ENCODE assay signal across 33 mouse cellular contexts in the genomic region with DNA sequence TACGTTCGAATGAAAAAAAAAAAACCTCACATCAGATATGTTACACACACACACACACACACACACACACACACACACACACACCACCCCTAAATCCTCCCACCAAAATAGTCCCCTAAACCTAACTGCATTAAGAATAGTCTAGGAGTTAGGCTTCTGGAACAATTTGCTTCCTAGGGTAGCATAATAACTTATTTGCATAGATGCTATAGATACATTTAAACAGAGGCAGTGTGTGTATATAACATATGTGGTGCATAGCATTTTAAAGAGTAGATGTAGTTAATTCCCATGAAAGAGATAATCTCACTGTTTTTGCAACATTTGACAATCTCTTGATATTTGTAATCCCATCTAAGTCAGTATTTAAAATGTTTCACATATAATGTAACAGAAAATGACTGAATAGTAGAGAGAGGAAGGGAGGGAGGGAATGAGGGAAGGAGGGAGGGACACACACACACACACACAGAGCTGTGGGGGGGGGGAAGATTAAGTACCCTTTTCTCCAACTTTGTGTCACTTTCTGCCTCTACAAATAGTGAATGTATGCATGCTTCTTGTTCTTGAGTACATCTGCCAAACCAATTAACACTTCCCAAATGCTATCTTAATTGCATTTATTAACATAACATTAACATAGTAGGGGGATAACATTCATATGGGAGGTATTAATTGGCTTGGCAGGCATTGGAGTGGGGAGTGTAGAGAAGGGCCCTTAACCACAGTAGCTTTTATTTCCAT.
A peak's percentile ranks its signal among the peaks of the same experiment; 100 is the strongest.
DNase-seq lines count a peak whose midpoint lies in the region; ATAC-seq and TF ChIP-seq lines count a peak whose summit lies in the region.
"Had no signal": no experiment of that assay in that cellular context is flagged by ENCODE, and none has a peak within 500 bp of the region (broad histone marks: within the 10 kb centered on the region; RNA-seq: fewer than 3 reads in every experiment).

No protein-coding gene starts in this region.

- H3K27me3 ChIP-seq in forebrain, embryonic 11.5 days (ENCODE audit: control insufficient read depth, insufficient read depth, low read length) = no peaks in the 10 kb centered on the region
- H3K27me3 ChIP-seq in forebrain, embryonic 10.5 days (ENCODE audit: poor library complexity, severe bottlenecking) = no peaks in the 10 kb centered on the region
- H3K27me3 ChIP-seq in midbrain, embryonic 13.5 days = no peaks in the 10 kb centered on the region
- no peaks in the 10 kb centered on the region for H3K27me3 ChIP-seq in midbrain, embryonic 15.5 days (replicated peaks)
- 0 out of 2 replicates have a peak, but pooled peaks cover 6% of the 10 kb centered on the region for H3K27me3 ChIP-seq in forebrain, embryonic 12.5 days
- H3K27me3 ChIP-seq in forebrain, postnatal 0 days (ENCODE audit: insufficient read depth, low read length) = no peaks in the 10 kb centered on the region
- H3K27me3 ChIP-seq in limb, embryonic 10.5 days (ENCODE audit: low read depth, poor library complexity, severe bottlenecking) = no peaks in the 10 kb centered on the region
- H3K27me3 ChIP-seq: CH12.LX; heart, embryonic 12.5 days; kidney, embryonic 15.5 days; limb, embryonic 15.5 days; liver, embryonic 13.5 days; neural tube, embryonic 12.5 days had no signal

- no peak overlapping the region for H3K27ac ChIP-seq in forebrain, embryonic 11.5 days (ENCODE audit: low read depth, low read length)
- no peak overlapping the region for H3K27ac ChIP-seq in forebrain, embryonic 10.5 days
- no peak overlapping the region for H3K27ac ChIP-seq in midbrain, embryonic 13.5 days
- H3K27ac ChIP-seq in midbrain, embryonic 15.5 days = no peak overlapping the region
- no peak overlapping the region for H3K27ac ChIP-seq in forebrain, embryonic 12.5 days
- H3K27ac ChIP-seq in forebrain, postnatal 0 days (ENCODE audit: low read depth, low read length) = no peak overlapping the region
- no peak overlapping the region for H3K27ac ChIP-seq in limb, embryonic 10.5 days
- H3K27ac ChIP-seq: gastrocnemius, adult 2 months; kidney, embryonic 15.5 days; limb, embryonic 15.5 days; liver, embryonic 13.5 days; macrophage; neural tube, embryonic 12.5 days had no signal

- H3K4me1 ChIP-seq in forebrain, embryonic 11.5 days (replicated peaks; ENCODE audit: control insufficient read depth, insufficient read depth, low read length) = no peaks in the 10 kb centered on the region
- no peaks in the 10 kb centered on the region for H3K4me1 ChIP-seq in forebrain, embryonic 10.5 days
- H3K4me1 ChIP-seq in midbrain, embryonic 13.5 days (replicated peaks) = no peaks in the 10 kb centered on the region
- no peaks in the 10 kb centered on the region for H3K4me1 ChIP-seq in midbrain, embryonic 15.5 days
- no peaks in the 10 kb centered on the region for H3K4me1 ChIP-seq in forebrain, embryonic 12.5 days
- no peaks in the 10 kb centered on the region for H3K4me1 ChIP-seq in forebrain, postnatal 0 days (ENCODE audit: insufficient read depth)
- no peaks in the 10 kb centered on the region for H3K4me1 ChIP-seq in limb, embryonic 10.5 days
- H3K4me1 ChIP-seq: heart, embryonic 12.5 days; kidney, embryonic 15.5 days; limb, embryonic 15.5 days; liver, embryonic 13.5 days; neural tube, embryonic 12.5 days had no signal

- H3K36me3 ChIP-seq in forebrain, embryonic 11.5 days (ENCODE audit: control insufficient read depth, insufficient read depth, low read length) = no peaks in the 10 kb centered on the region
- H3K36me3 ChIP-seq in forebrain, embryonic 10.5 days (replicated peaks) = no peaks in the 10 kb centered on the region
- H3K36me3 ChIP-seq in midbrain, embryonic 13.5 days = no peaks in the 10 kb centered on the region
- no peaks in the 10 kb centered on the region for H3K36me3 ChIP-seq in midbrain, embryonic 15.5 days (replicated peaks)
- no peaks in the 10 kb centered on the region for H3K36me3 ChIP-seq in forebrain, embryonic 12.5 days (replicated peaks)
- H3K36me3 ChIP-seq in forebrain, postnatal 0 days (ENCODE audit: insufficient read depth) = no peaks in the 10 kb centered on the region
- H3K36me3 ChIP-seq in limb, embryonic 10.5 days = no peaks in the 10 kb centered on the region
- H3K36me3 ChIP-seq: heart, embryonic 12.5 days; kidney, embryonic 15.5 days; limb, embryonic 15.5 days; liver, embryonic 13.5 days; neural tube, embryonic 12.5 days had no signal

- intact Hi-C loops in left cerebral cortex, postnatal 36 days (cut with DNase I) = no loop called here

- ATAC-seq in forebrain, embryonic 11.5 days (replicated peaks; ENCODE audit: low FRiP score) = peak; percentile 83
- peak; percentile 72 for ATAC-seq in midbrain, embryonic 13.5 days
- no peak for ATAC-seq in midbrain, embryonic 15.5 days (replicated peaks)
- peak; percentile 86 for ATAC-seq in forebrain, embryonic 12.5 days (ENCODE audit: low FRiP score)
- peak; percentile 93 for ATAC-seq in forebrain, postnatal 0 days
- ATAC-seq: activated CD4-positive, CD25-positive, alpha-beta regulatory T cell, adult 4 months had no signal

- H3K4me3 ChIP-seq in forebrain, embryonic 11.5 days (ENCODE audit: low read depth, low read length) = no peak overlapping the region
- no peak overlapping the region for H3K4me3 ChIP-seq in forebrain, embryonic 10.5 days
- H3K4me3 ChIP-seq in midbrain, embryonic 13.5 days (replicated peaks) = no peak overlapping the region
- no peak overlapping the region for H3K4me3 ChIP-seq in midbrain, embryonic 15.5 days
- H3K4me3 ChIP-seq in forebrain, embryonic 12.5 days (replicated peaks) = no peak overlapping the region
- H3K4me3 ChIP-seq in forebrain, postnatal 0 days (ENCODE audit: low read depth, low read length) = no peak overlapping the region
- H3K4me3 ChIP-seq in limb, embryonic 10.5 days = no peak overlapping the region
- H3K4me3 ChIP-seq: gastrocnemius, adult 2 months; heart, embryonic 12.5 days; kidney, embryonic 15.5 days; limb, embryonic 15.5 days; liver, embryonic 13.5 days; myocyte; neural tube, embryonic 12.5 days had no signal

- H3K9ac ChIP-seq in forebrain, embryonic 11.5 days (ENCODE audit: low read length) = no peak overlapping the region
- H3K9ac ChIP-seq in midbrain, embryonic 13.5 days (replicated peaks) = no peak overlapping the region
- no peak overlapping the region for H3K9ac ChIP-seq in midbrain, embryonic 15.5 days
- H3K9ac ChIP-seq in forebrain, embryonic 12.5 days = no peak overlapping the region
- no peak overlapping the region for H3K9ac ChIP-seq in forebrain, postnatal 0 days
- H3K9ac ChIP-seq: heart, embryonic 12.5 days; kidney, embryonic 15.5 days; limb, embryonic 15.5 days; liver, embryonic 13.5 days; neural tube, embryonic 12.5 days had no signal

- H3K9me3 ChIP-seq in forebrain, embryonic 11.5 days (ENCODE audit: control insufficient read depth, low read length) = no peaks in the 10 kb centered on the region
- H3K9me3 ChIP-seq in forebrain, embryonic 10.5 days = no peaks in the 10 kb centered on the region
- no peaks in the 10 kb centered on the region for H3K9me3 ChIP-seq in midbrain, embryonic 13.5 days
- H3K9me3 ChIP-seq in midbrain, embryonic 15.5 days = no peaks in the 10 kb centered on the region
- no peaks in the 10 kb centered on the region for H3K9me3 ChIP-seq in forebrain, embryonic 12.5 days
- H3K9me3 ChIP-seq in forebrain, postnatal 0 days (ENCODE audit: low read length) = no peaks in the 10 kb centered on the region
- H3K9me3 ChIP-seq in limb, embryonic 10.5 days (replicated peaks) = no peaks in the 10 kb centered on the region
- H3K9me3 ChIP-seq: kidney, embryonic 15.5 days; limb, embryonic 15.5 days; neural tube, embryonic 12.5 days had no signal

- 89% methylated on average over 2 of the region's 2 CpGs for WGBS in forebrain, embryonic 11.5 days
- WGBS in forebrain, embryonic 10.5 days = 95% methylated on average over 2 of the region's 2 CpGs
- 84% methylated on average over 2 of the region's 2 CpGs for WGBS in midbrain, embryonic 13.5 days
- WGBS in midbrain, embryonic 15.5 days = 96% methylated on average over 2 of the region's 2 CpGs
- WGBS in forebrain, embryonic 12.5 days = 87% methylated on average over 2 of the region's 2 CpGs
- WGBS in forebrain, postnatal 0 days = 68% methylated on average over 2 of the region's 2 CpGs
- WGBS in limb, embryonic 10.5 days = 94% methylated on average over 2 of the region's 2 CpGs

- TF ChIP-seq CTCF in forebrain, postnatal 0 days (IDR thresholded peaks at IDR 0.05; ENCODE audit: low read depth) = no peak

- H3K4me2 ChIP-seq in forebrain, embryonic 11.5 days (ENCODE audit: low read depth, low read length, severe bottlenecking) = no peak overlapping the region
- no peak overlapping the region for H3K4me2 ChIP-seq in midbrain, embryonic 13.5 days (replicated peaks)
- H3K4me2 ChIP-seq in midbrain, embryonic 15.5 days = no peak overlapping the region
- no peak overlapping the region for H3K4me2 ChIP-seq in forebrain, embryonic 12.5 days
- H3K4me2 ChIP-seq in forebrain, postnatal 0 days (ENCODE audit: low read depth) = no peak overlapping the region
- H3K4me2 ChIP-seq: heart, embryonic 12.5 days; kidney, embryonic 15.5 days; limb, embryonic 15.5 days; liver, embryonic 13.5 days; neural tube, embryonic 12.5 days had no signal

- no peak for DNase-seq in forebrain, embryonic 11.5 days (ENCODE audit: low spot score)
- no peak for DNase-seq in forebrain, embryonic 10.5 days (ENCODE audit: extremely low spot score, low spot score)
- DNase-seq in forebrain, postnatal 0 days = peak; percentile 73
- no peak for DNase-seq in limb, embryonic 10.5 days (ENCODE audit: low spot score)
- DNase-seq in left cerebral cortex, postnatal 36 days (ENCODE audit: low spot score in 2 of 2) = no peak
- DNase-seq: adrenal gland, adult 2 months; adrenal gland, postnatal 36 days; cerebellum, adult 11 months; cerebellum, adult 9-10 months; cerebellum, postnatal 36 days; gastrocnemius, adult 2 months; gastrocnemius, postnatal 36 days; heart, adult 18-20 months; heart, postnatal 4 days; kidney, adult 18-20 months; kidney, postnatal 4 days; left cerebral cortex, postnatal 4 days; liver, embryonic 13.5 days; lung, adult 18-20 months; lung, postnatal 10 days; thymus, adult 2 months; thymus, postnatal 36 days had no signal
